Comparison of ENCODE assay signal across 8 mouse cellular contexts in genomic region chr5:30912156-30912555, GRCm38 (mm10). TPM values are rescaled to one million over a fixed set of nuclear protein-coding genes. Genes with fewer than 3 reads are reported as not detected.
DNase-seq lines count a peak whose midpoint lies in the region; ATAC-seq and TF ChIP-seq lines count a peak whose summit lies in the region.

No protein-coding gene starts in this region.

- no peak for TF ChIP-seq EP300 in heart, postnatal 0 days (IDR thresholded peaks at IDR 0.05; ENCODE audit: low read depth)
- no peak for TF ChIP-seq EP300 in liver, postnatal 0 days (IDR thresholded peaks at IDR 0.05; ENCODE audit: low read depth)

- peak; percentile 18 to 34 for DNase-seq in heart, adult 18-20 months
- DNase-seq in heart, adult 9 months (ENCODE audit: low spot score in 2 of 2): no peak
- peak; percentile 47 for DNase-seq in adipocyte (ENCODE audit: low spot score)
- DNase-seq in heart, postnatal 0 days (ENCODE audit: low spot score): no peak
- DNase-seq in liver, postnatal 0 days: no peak
- DNase-seq in spleen, adult 12 weeks (ENCODE audit: low spot score): no peak
- DNase-seq in ovary, postnatal 10 days (ENCODE audit: low spot score): no peak
- DNase-seq in gastrocnemius, postnatal 25 days: no peak

- H3K4me2 ChIP-seq in heart, postnatal 0 days (ENCODE audit: low read depth, low read length): no peak overlapping the region
- H3K4me2 ChIP-seq in liver, postnatal 0 days (ENCODE audit: low read depth, low read length): no peak overlapping the region

- no peak for ATAC-seq in heart, postnatal 0 days (ENCODE audit: insufficient read depth, low read depth)
- no peak for ATAC-seq in liver, postnatal 0 days

- H3K4me1 ChIP-seq in heart, postnatal 0 days (ENCODE audit: control insufficient read depth, insufficient read depth): peaks cover 49% of the 10 kb centered on the region
- H3K4me1 ChIP-seq in liver, postnatal 0 days (ENCODE audit: insufficient read depth): peaks cover 81% of the 10 kb centered on the region

- TF ChIP-seq CTCF in heart, postnatal 0 days (IDR thresholded peaks at IDR 0.05; ENCODE audit: low read depth): no peak
- TF ChIP-seq CTCF in liver, postnatal 0 days (IDR thresholded peaks at IDR 0.05; ENCODE audit: low read depth): no peak

- peaks cover 1% of the 10 kb centered on the region; the same call in 1 of the 2 replicates for H3K36me3 ChIP-seq in heart, postnatal 0 days (replicated peaks; ENCODE audit: control insufficient read depth, insufficient read depth, low read length)
- 0 out of 2 replicates have a peak, but pooled peaks cover under 1% of the 10 kb centered on the region for H3K36me3 ChIP-seq in liver, postnatal 0 days (replicated peaks; ENCODE audit: insufficient read depth, low read length)

- WGBS in heart, postnatal 0 days: 33% methylated on average over 5 of the region's 5 CpGs
- 60% methylated on average over 5 of the region's 5 CpGs for WGBS in liver, postnatal 0 days (ENCODE audit: insufficient replicate concordance)

- H3K27ac ChIP-seq in heart, postnatal 0 days (ENCODE audit: low read depth): peak overlapping the region; percentile 93
- H3K27ac ChIP-seq in liver, postnatal 0 days (ENCODE audit: low read depth): peak overlapping the region; percentile 83

- no peak overlapping the region for H3K9ac ChIP-seq in heart, postnatal 0 days (replicated peaks; ENCODE audit: low read depth, low read length)
- no peak overlapping the region for H3K9ac ChIP-seq in liver, postnatal 0 days (replicated peaks)

- no peak overlapping the region for H3K4me3 ChIP-seq in heart, postnatal 0 days (ENCODE audit: low read depth, low read length)
- H3K4me3 ChIP-seq in liver, postnatal 0 days (ENCODE audit: low read depth, low read length): no peak overlapping the region

- no peaks in the 10 kb centered on the region for H3K27me3 ChIP-seq in heart, postnatal 0 days (ENCODE audit: control insufficient read depth, insufficient read depth, low read length)
- no peaks in the 10 kb centered on the region for H3K27me3 ChIP-seq in liver, postnatal 0 days (ENCODE audit: insufficient read depth, low read length)

- H3K9me3 ChIP-seq in heart, postnatal 0 days (replicated peaks; ENCODE audit: control insufficient read depth, low read length): no peaks in the 10 kb centered on the region
- H3K9me3 ChIP-seq in liver, postnatal 0 days (ENCODE audit: low read length): no peaks in the 10 kb centered on the region

RNA-seq across cellular contexts. Expression of gene Emilin1, which starts 1.0 kb away (rescaled TPM):
- total RNA-seq in heart, adult 18-20 months (2021): 10 to 100 TPM; 14.2 to 16.9 TPM
- total RNA-seq in heart, postnatal 0 days (2014; rRNA removed; ENCODE audit: low replicate concordance): 63.5 and 64.5 TPM in 2 replicates
- 68.3 and 70.4 TPM in 2 replicates for polyA plus RNA-seq in heart, postnatal 0 days (2015; fragmentation: Nextera tagmentation; extraction: Ambion mirVana)
- polyA plus RNA-seq in liver, postnatal 0 days (2015; fragmentation: Nextera tagmentation; extraction: Ambion mirVana): 25.3 and 30.9 TPM in 2 replicates
- total RNA-seq in gastrocnemius, postnatal 25 days (2021): 10 to 100 TPM in 1 of 2 experiments, 1 to 10 TPM in 1; 9.3 to 10.9 TPM

RNA-seq across cellular contexts. Expression of gene Ost4, which starts 4.6 kb away (rescaled TPM):
- 100 to 1,000 TPM; 146 to 159 TPM for total RNA-seq in heart, adult 18-20 months (2021)
- 201 and 280 TPM in 2 replicates for total RNA-seq in heart, postnatal 0 days (2014; rRNA removed; ENCODE audit: low replicate concordance)
- 334 and 356 TPM in 2 replicates for polyA plus RNA-seq in heart, postnatal 0 days (2015; fragmentation: Nextera tagmentation; extraction: Ambion mirVana)
- 263 and 277 TPM in 2 replicates for polyA plus RNA-seq in liver, postnatal 0 days (2015; fragmentation: Nextera tagmentation; extraction: Ambion mirVana)
- total RNA-seq in gastrocnemius, postnatal 25 days (2021): 100 to 1,000 TPM; 103 to 117 TPM

RNA-seq across cellular contexts. Expression of gene Khk, which starts 9.1 kb away (rescaled TPM):
- total RNA-seq in heart, adult 18-20 months (2021): 10 to 100 TPM; 27.1 to 28.5 TPM
- total RNA-seq in heart, postnatal 0 days (2014; rRNA removed; ENCODE audit: low replicate concordance): 11.8 and 15.0 TPM in 2 replicates
- polyA plus RNA-seq in heart, postnatal 0 days (2015; fragmentation: Nextera tagmentation; extraction: Ambion mirVana): 16.2 and 18.5 TPM in 2 replicates
- polyA plus RNA-seq in liver, postnatal 0 days (2015; fragmentation: Nextera tagmentation; extraction: Ambion mirVana): 56.9 and 57.7 TPM in 2 replicates
- 10 to 100 TPM; 25.2 to 34.5 TPM for total RNA-seq in gastrocnemius, postnatal 25 days (2021)

RNA-seq across cellular contexts. Expression of gene Agbl5, which starts 23.7 kb away (rescaled TPM):
- total RNA-seq in heart, adult 18-20 months (2021): 1 to 10 TPM; 7.2 to 7.3 TPM
- total RNA-seq in heart, postnatal 0 days (2014; rRNA removed; ENCODE audit: low replicate concordance): 18.1 and 28.2 TPM in 2 replicates
- polyA plus RNA-seq in heart, postnatal 0 days (2015; fragmentation: Nextera tagmentation; extraction: Ambion mirVana): 4.2 and 4.9 TPM in 2 replicates
- 3.1 and 3.2 TPM in 2 replicates for polyA plus RNA-seq in liver, postnatal 0 days (2015; fragmentation: Nextera tagmentation; extraction: Ambion mirVana)
- total RNA-seq in gastrocnemius, postnatal 25 days (2021): 1 to 10 TPM; 2.0 to 2.5 TPM

RNA-seq across cellular contexts. Expression of gene Cgref1, which starts 33.2 kb away (rescaled TPM):
- total RNA-seq in heart, adult 18-20 months (2021): under 1 TPM; 0.59 to 0.84 TPM
- 0.77 and 3.0 TPM in 2 replicates for total RNA-seq in heart, postnatal 0 days (2014; rRNA removed; ENCODE audit: low replicate concordance)
- 1.1 and 1.2 TPM in 2 replicates for polyA plus RNA-seq in heart, postnatal 0 days (2015; fragmentation: Nextera tagmentation; extraction: Ambion mirVana)
- 18.7 and 22.8 TPM in 2 replicates for polyA plus RNA-seq in liver, postnatal 0 days (2015; fragmentation: Nextera tagmentation; extraction: Ambion mirVana)
- total RNA-seq in gastrocnemius, postnatal 25 days (2021): 1 to 10 TPM; 3.4 to 4.3 TPM

Comparison
In these comparisons a context has a peak if more than half of its experiments do, and no peak if none do; other contexts are left out.
1. DNase-seq: peak in heart, adult 18-20 months (2 of 2) and adipocyte (single experiment); none in heart, adult 9 months (0 of 2), heart, postnatal 0 days (single experiment), liver, postnatal 0 days (single experiment), spleen, adult 12 weeks (single experiment), ovary, postnatal 10 days (single experiment) and gastrocnemius, postnatal 25 days (single experiment).